Mouse (Mus musculus): ENCODE results near the gene Timm17b. TPM values are rescaled to one million over a fixed set of nuclear protein-coding genes. Genes with fewer than 3 reads are reported as not detected.

Timm17b gene
- polyA plus RNA-seq, 1 experiment from 2014 or later: 173 TPM

- Histone ChIP-seq H3K9ac (no peak overlapping the region), H3K27me3 (peaks cover 83% of the 10 kb centered on the region), H3K4me1 (no peaks in the 10 kb centered on the region; the same call in 1 of the 2 replicates), H3K4me2 (peak overlapping the region; percentile 57), H3K36me3 (no peaks in the 10 kb centered on the region), H3K27ac (no peak overlapping the region), H3K4me3 (peak overlapping the region; percentile 28), H3K9me3 (no peaks in the 10 kb centered on the region)
- 25% methylated on average over 35 of the region's 48 CpGs for WGBS
- no peak for ATAC-seq (ENCODE audit: insufficient number of reproducible peaks, insufficient read depth, low FRiP score, low TSS enrichment, low read depth)
These were observed 22.9 kb downstream of the Timm17b start for GRCm38 (mm10) chrX:7922032-7922431.

GRCm38 (mm10) chrX:7926266-7926665, 27.1 kb downstream of the Timm17b start:
- H3K9ac ChIP-seq: no peak overlapping the region
- no peaks in the 10 kb centered on the region; the same call in 1 of the 2 replicates for H3K4me1 ChIP-seq
- no peak overlapping the region for H3K27ac ChIP-seq
- H3K4me2 ChIP-seq: no peak overlapping the region
- no peak for ATAC-seq (ENCODE audit: insufficient number of reproducible peaks, insufficient read depth, low FRiP score, low TSS enrichment, low read depth)
- H3K9me3 ChIP-seq: no peaks in the 10 kb centered on the region
- no peak overlapping the region for H3K4me3 ChIP-seq
- peaks cover 17% of the 10 kb centered on the region for H3K36me3 ChIP-seq
- WGBS: 72% methylated on average over 6 of the region's 6 CpGs
- peaks cover 84% of the 10 kb centered on the region for H3K27me3 ChIP-seq

DNA sequence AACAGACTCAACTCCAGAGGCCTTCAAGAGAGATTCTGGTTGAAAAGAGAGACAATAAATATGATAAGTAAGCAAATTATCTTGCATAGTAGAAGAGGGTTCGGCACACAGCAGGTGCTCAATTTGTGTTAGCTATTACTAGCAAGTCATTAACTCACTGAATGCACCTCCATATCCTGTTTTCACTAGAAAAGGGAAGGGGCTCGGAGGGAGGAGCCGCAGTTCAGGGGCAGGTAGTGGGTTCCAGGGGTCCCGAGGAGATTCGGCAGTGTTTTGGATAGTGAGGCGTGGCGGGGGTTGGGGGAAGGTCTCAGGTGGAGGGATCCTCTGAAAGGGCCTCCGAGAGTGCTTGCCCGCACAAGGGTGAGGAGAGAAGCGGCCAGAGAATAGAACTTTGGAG, 28.0 kb downstream of the Timm17b start:
- no peak for ATAC-seq (ENCODE audit: insufficient number of reproducible peaks, insufficient read depth, low FRiP score, low TSS enrichment, low read depth)
- Histone ChIP-seq H3K4me1 (no peaks in the 10 kb centered on the region; the same call in 1 of the 2 replicates), H3K27me3 (peaks cover 76% of the 10 kb centered on the region), H3K36me3 (peaks cover 23% of the 10 kb centered on the region), H3K9ac (no peak overlapping the region), H3K4me2 (no peak overlapping the region), H3K4me3 (no peak overlapping the region), H3K9me3 (no peaks in the 10 kb centered on the region), H3K27ac (no peak overlapping the region)
- 27% methylated on average over 10 of the region's 10 CpGs for WGBS

DNA sequence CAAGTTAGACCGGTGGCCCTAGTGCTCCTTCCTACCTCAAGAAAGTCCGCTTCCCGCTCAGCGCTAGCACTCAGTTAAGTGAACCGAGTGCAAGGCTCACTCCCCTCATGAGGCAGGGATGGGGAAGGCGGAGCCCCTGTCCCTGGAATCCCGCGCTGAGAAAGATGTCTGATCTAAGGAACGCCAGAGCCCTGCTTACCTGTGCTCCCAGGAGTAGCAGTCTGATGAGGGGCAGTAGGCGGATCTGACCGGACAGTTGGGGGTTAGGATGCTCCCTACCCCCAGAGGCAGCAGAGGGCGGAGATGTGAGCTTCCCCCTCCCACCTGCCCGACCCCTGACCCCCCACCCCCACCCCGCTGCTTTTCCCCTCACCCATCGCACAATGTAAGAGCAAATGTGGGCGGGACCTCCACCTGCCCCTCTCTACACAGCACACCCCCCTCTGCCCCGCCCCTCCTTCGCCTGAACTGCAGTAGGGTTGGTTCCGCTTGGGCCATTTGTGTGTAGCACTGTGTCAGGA, 29.2 kb downstream of the Timm17b start, which contains the start of gene Eras:
Gene Eras, minus strand, starts transcription at position 338 of the 521 bp plus-strand sequence.
- H3K4me1 ChIP-seq: no peaks in the 10 kb centered on the region
- WGBS: 22% methylated on average over 19 of the region's 19 CpGs
- H3K36me3 ChIP-seq: peaks cover 25% of the 10 kb centered on the region
- no peak within 1 kb of the TSS for H3K4me2 ChIP-seq
- no peak within 1 kb of the TSS for H3K27ac ChIP-seq
- no peaks in the 10 kb centered on the region for H3K9me3 ChIP-seq
- peaks cover 63% of the 10 kb centered on the region for H3K27me3 ChIP-seq
- H3K4me3 ChIP-seq: no peak within 1 kb of the TSS
- H3K9ac ChIP-seq: no peak within 1 kb of the TSS
- ATAC-seq (ENCODE audit: insufficient number of reproducible peaks, insufficient read depth, low FRiP score, low TSS enrichment, low read depth): no peak

GRCm38 (mm10) chrX:7936874-7937273, 37.7 kb downstream of the Timm17b start:
- Histone ChIP-seq H3K27ac (no peak overlapping the region), H3K4me1 (no peaks in the 10 kb centered on the region), H3K4me3 (no peak overlapping the region), H3K27me3 (no peaks in the 10 kb centered on the region), H3K9ac (no peak overlapping the region), H3K9me3 (no peaks in the 10 kb centered on the region), H3K4me2 (no peak overlapping the region), H3K36me3 (peaks cover 28% of the 10 kb centered on the region)
- WGBS: 56% methylated on average over 11 of the region's 11 CpGs
- no peak for ATAC-seq (ENCODE audit: insufficient number of reproducible peaks, insufficient read depth, low FRiP score, low TSS enrichment, low read depth)

- H3K9ac ChIP-seq: no peak overlapping the region
- H3K4me3 ChIP-seq: no peak overlapping the region
- H3K4me1 ChIP-seq: no peaks in the 10 kb centered on the region
- peaks cover 28% of the 10 kb centered on the region for H3K36me3 ChIP-seq
- WGBS: 89% methylated on average over 6 of the region's 6 CpGs
- H3K9me3 ChIP-seq: no peaks in the 10 kb centered on the region
- H3K4me2 ChIP-seq: no peak overlapping the region
- H3K27me3 ChIP-seq: no peaks in the 10 kb centered on the region
- H3K27ac ChIP-seq: no peak overlapping the region
- ATAC-seq (ENCODE audit: insufficient number of reproducible peaks, insufficient read depth, low FRiP score, low TSS enrichment, low read depth): no peak
These were observed 38.5 kb downstream of the Timm17b start for GRCm38 (mm10) chrX:7937667-7938066.

DNA sequence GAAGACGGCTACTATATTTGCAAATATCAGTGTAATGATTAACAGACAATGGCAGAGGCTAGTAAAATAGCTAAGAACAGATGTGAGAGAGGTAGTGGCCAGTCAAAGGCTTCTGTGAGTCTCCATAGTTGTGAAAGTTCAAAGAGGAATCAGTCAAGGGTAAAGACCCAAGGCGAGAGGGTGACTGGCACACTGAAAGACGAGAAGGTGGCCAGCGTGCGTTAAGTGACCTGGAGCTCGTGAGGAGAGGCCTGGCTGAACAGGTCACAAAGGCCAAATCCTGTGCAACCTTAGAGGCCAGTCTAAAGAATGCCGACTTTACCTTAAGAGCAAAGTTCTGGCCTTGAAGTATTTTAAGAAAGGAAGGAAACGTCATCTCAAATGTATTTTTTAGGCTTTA, 46.5 kb downstream of the Timm17b start:
- H3K4me3 ChIP-seq: no peak overlapping the region
- H3K27me3 ChIP-seq: no peaks in the 10 kb centered on the region
- no peak overlapping the region for H3K4me2 ChIP-seq
- H3K36me3 ChIP-seq: peaks cover 8% of the 10 kb centered on the region; the same call in 1 of the 2 replicates
- no peaks in the 10 kb centered on the region for H3K9me3 ChIP-seq
- 73% methylated on average over 8 of the region's 8 CpGs for WGBS
- no peak for ATAC-seq (ENCODE audit: insufficient number of reproducible peaks, insufficient read depth, low FRiP score, low TSS enrichment, low read depth)
- no peaks in the 10 kb centered on the region for H3K4me1 ChIP-seq
- no peak overlapping the region for H3K9ac ChIP-seq
- H3K27ac ChIP-seq: no peak overlapping the region

DNA sequence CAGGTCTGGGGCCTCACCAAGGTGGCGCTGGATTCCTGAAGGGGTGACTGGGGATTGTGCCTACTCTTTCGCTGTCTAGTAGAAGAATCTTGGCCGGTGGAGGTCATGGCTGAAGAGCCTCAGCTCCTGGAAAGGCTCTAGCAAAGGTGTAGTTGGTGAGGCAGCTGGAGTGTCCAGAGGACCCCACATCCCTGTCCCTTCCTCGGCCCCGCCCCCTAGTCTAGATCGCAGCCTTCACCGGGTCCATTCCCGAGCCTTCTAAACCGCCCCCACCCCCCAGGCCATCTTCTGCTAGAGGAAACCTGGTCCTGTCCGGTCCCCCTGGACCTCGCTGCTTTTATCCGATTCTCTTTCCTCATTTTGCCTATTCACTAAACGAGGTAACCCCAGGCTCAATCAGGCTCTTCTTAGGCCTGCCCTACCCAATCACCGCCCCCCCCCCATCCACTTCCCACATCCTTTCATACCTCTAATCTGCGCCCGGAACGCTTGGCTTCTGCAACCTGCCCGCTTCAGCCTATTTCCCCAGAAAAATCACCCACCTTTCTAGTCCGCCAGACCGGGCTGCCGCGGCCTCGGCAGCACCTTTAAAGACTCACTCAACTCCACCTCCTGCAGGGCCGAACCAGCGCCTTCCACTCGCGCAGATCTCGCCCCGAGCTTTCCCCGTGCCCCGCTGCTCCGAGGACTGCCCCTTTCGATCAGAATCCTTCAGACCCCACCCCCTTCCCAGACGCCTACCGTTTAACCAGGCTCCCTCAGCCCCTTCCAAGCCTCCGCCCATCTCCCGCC, 48.1 kb downstream of the Timm17b start, which contains the start of gene Hdac6:
Gene Hdac6, minus strand, starts transcription at position 782 of the 792 bp plus-strand sequence.
- Histone ChIP-seq H3K27ac (peak within 1 kb of the TSS; percentile 72), H3K4me3 (peak within 1 kb of the TSS; percentile 50)

DNA sequence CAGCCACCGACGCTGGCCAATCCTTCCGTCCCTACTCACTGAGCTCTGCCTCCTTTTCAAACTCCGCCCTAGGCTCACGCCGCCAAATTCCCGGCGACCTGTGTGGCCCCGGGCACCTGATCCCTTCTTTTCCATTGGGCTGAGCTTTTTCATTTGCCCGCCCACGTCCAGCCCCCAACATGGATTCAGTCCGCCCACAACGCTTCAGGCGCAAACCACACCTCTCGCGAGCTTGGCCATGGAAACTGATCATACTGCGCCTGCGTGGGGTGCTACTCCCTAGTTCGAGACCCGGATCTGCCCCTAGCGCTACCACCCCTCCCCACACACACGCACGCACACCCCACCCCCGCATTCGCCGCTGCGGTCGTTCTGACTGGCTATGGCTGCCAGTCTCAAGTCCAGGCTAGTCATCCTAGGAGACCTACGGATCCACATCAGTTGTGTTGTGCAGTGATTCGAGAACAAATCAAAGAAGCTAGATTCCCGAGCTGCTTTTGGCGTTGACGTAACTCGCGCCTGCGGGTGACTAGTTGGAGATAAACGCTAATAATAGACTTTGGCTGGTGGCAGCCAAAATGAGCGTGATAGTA, 48.8 kb downstream of the Timm17b start:
- H3K27ac ChIP-seq: peak overlapping the region; percentile 72
- peak overlapping the region; percentile 50 for H3K4me3 ChIP-seq
- H3K9ac ChIP-seq: peak overlapping the region; percentile 65
- no peaks in the 10 kb centered on the region for H3K27me3 ChIP-seq
- no peaks in the 10 kb centered on the region for H3K9me3 ChIP-seq
- peaks cover 3% of the 10 kb centered on the region; the same call in 1 of the 2 replicates for H3K36me3 ChIP-seq
- ATAC-seq (ENCODE audit: insufficient number of reproducible peaks, insufficient read depth, low FRiP score, low TSS enrichment, low read depth): peak; percentile 97; the same call in 1 of the 2 replicates
- 25% methylated on average over 38 of the region's 38 CpGs for WGBS
- H3K4me2 ChIP-seq: peak overlapping the region; percentile 57
- H3K4me1 ChIP-seq: no peaks in the 10 kb centered on the region

More for the DNA sequence above, 48.1 kb downstream of the Timm17b start, which contains the start of gene Hdac6:
- 24% methylated on average over 36 of the region's 37 CpGs for WGBS
- Histone ChIP-seq H3K27me3 (no peaks in the 10 kb centered on the region), H3K4me1 (no peaks in the 10 kb centered on the region), H3K9ac (peak within 1 kb of the TSS; percentile 65), H3K36me3 (peaks cover 3% of the 10 kb centered on the region; the same call in 1 of the 2 replicates), H3K4me2 (peak within 1 kb of the TSS; percentile 59), H3K9me3 (no peaks in the 10 kb centered on the region)
- peak; percentile 4; the same call in 1 of the 2 replicates for ATAC-seq (ENCODE audit: insufficient number of reproducible peaks, insufficient read depth, low FRiP score, low TSS enrichment, low read depth)

GRCm38 (mm10) chrX:7950091-7950490, 50.9 kb downstream of the Timm17b start:
- H3K4me1 ChIP-seq: no peaks in the 10 kb centered on the region
- no peak for ATAC-seq (ENCODE audit: insufficient number of reproducible peaks, insufficient read depth, low FRiP score, low TSS enrichment, low read depth)
- no peak overlapping the region for H3K9ac ChIP-seq
- no peak overlapping the region for H3K27ac ChIP-seq
- H3K27me3 ChIP-seq: no peaks in the 10 kb centered on the region
- H3K9me3 ChIP-seq: no peaks in the 10 kb centered on the region
- no peaks in the 10 kb centered on the region for H3K36me3 ChIP-seq
- no peak overlapping the region for H3K4me3 ChIP-seq
- no peak overlapping the region for H3K4me2 ChIP-seq
- WGBS: 94% methylated on average over 7 of the region's 7 CpGs

Measured in embryonic facial prominence, embryonic 13.5 days (tissue).